Mouse (Mus musculus) urinary bladder, postnatal 14 days (tissue): ENCODE data around the gene Prpf3.
"Not testable (repeated sequence)": the region's sequence is repeated elsewhere in the genome, so short reads cannot be mapped to it uniquely, and the experiment has no call there.

ENCODE experiments used
- DNase-seq: peaks from one replicate; pipeline ENCODE4 v3.0.0; 2021; ENCODE audit warnings: low spot score

Prpf3 gene

DNA sequence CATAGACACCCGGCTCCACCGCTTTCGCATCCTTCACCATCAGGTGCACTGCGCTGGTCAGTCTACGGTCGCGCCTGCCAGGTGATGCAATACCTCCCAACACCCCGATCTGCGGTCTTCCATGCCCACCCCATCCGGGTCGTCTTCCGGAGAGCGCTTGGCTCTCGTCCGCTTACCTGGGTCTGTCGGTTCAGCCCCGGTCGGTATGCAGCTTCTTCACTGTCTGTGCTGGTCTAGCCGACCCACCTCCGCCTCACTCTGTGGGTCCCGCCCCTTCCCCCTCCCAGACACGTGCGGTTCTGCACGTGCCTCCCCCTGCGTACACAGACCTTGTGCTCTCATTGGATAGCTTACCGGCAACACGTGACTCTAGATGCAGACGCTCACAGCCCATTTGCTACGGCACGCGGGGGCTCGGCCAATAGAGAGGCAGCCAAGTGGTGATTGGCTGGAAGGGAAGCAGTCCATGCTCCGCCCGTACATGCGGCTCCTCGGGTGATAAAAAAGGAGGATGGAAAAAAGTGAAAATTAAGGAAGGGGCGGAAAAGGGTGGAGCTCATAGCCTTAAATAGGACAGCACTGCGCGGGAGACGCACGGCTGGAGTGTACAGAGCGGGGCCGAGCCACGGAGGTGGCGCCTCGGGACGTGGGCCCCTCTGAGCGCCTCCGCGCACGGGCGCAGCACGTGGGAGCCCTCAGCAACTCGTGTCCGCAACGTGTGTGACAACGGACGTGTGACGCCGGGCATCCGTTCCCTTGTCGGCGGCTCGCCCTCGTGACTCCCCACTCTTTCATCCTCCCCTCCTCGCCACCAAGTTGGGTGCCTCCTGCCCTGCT is 26.5 kb upstream of the Prpf3 start, which contains the start of gene Ciart:
Ciart (minus strand) TSS at position 273 of the 837 bp plus-strand sequence.
- DNase-seq: peak; percentile 94

DNA sequence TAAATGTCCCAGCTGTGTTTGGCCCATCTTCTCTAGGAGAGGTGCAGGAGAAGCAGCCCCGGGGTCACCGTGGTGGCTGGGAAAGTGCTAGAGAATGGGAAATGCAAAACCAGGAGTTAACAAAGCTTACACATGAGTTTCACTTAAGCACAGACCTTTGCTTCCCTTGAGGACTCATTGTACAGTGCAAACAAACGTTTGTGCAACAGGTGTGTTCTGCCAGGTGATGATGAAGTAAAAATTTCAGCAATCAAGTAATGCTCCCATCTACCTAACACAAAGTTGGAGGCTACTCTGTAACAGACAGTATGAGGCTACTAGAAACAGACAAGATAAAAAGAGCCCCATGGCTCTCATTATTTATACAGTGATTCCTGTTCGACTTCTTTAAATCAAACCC is 23.4 kb upstream of the Prpf3 start:
- no peak for DNase-seq

GRCm38 (mm10) chr3:95872048-95872447 is 16.4 kb upstream of the Prpf3 start:
- DNase-seq: no peak

GRCm38 (mm10) chr3:95871392-95871867 is 15.7 kb upstream of the Prpf3 start, which contains the start of gene Mrps21:
Gene Mrps21 (minus strand): TSS chr3:95871519.
- peak; percentile 87 for DNase-seq

- no peak for DNase-seq
These were observed 15.3 kb upstream of the Prpf3 start for GRCm38 (mm10) chr3:95870976-95871375.

DNA sequence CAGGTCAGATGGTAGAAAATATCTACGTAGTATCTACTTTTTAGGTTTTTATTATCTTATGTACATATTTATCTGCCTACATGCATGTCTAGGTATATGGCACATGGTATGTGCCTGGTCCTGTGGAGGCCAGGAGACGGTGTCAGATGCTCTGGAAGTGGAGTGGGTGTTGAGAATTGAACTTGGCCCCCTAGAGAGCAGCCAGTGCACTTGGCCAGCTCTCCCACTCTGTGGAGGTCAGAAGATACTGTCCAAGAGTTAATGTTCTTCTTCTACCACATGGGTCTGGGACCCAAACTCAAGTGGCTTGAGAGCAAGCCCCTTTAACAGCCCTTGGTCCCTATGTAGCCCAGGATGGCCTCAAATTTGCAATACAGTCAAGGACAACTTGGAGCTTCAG is 11.7 kb upstream of the Prpf3 start:
- DNase-seq: no peak

GRCm38 (mm10) chr3:95866071-95866470 is 10.4 kb upstream of the Prpf3 start:
- DNase-seq: no peak

- DNase-seq: no peak
These were observed 9.9 kb upstream of the Prpf3 start for GRCm38 (mm10) chr3:95865571-95865970.

DNA sequence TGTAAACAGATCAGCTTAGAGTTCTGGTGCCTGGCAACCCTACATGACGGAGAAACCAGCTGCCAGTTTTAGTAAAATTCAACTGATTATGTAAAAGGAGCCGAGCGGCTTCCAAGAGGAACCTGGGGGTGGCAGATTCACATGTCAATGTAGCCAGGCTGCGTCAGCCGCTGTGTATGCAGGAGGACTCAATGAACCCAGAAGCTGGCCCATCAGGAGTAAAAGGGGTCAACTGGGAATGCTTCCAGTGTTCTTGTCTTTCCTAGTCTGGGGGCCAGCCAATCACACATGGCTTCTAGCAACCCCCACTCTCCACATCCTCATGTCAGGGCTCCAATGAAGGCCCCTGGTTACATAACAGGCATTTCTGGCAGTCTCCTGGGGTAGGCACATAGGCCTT is 9.4 kb upstream of the Prpf3 start:
- DNase-seq: no peak

- no peak for DNase-seq
These were observed 7.9 kb upstream of the Prpf3 start for GRCm38 (mm10) chr3:95863578-95863977.

DNA sequence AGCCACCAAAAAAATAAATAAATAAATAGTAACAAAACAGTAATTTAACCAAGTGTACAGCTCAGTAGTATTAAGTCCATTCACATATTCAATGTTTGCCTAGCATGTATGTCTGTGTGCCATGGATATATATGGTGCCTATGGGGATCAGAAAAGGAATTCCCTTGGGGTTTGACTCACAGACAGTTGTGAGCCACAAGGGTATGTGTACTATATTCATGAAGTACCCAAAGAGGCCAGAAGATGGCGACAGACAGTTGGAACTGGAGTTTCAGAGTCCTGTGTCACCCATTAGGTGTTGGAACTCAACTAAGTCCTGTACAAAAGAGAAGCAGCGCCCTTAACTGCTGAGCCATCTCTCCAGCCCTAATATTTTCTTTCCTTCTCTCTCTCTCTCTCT is 6.1 kb upstream of the Prpf3 start:
- DNase-seq: peak; percentile 75

DNA sequence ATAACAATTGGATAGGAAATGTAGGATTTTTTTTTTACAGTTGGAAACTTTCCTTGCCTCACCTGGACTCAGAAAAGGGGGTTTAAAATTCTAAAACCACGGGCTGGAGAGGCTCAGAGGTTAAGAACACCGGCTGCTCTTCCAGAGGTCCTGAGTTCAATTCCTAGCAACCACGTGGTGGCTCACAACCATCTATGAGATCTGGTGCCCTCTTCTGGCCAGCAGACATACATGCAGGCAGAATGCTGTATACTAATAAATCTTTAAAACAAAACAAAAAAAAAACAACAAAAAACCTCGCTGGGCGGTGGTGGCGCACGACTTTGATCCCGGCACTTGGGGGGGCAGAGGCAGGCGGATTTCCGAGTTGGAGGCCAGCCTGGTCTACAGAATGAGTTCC is 5.5 kb upstream of the Prpf3 start:
- no peak for DNase-seq

- no peak for DNase-seq
These were observed 4.6 kb upstream of the Prpf3 start for GRCm38 (mm10) chr3:95860323-95860722.

- DNase-seq: not testable (repeated sequence)
These were observed 2.6 kb upstream of the Prpf3 start for GRCm38 (mm10) chr3:95858278-95858677.

DNA sequence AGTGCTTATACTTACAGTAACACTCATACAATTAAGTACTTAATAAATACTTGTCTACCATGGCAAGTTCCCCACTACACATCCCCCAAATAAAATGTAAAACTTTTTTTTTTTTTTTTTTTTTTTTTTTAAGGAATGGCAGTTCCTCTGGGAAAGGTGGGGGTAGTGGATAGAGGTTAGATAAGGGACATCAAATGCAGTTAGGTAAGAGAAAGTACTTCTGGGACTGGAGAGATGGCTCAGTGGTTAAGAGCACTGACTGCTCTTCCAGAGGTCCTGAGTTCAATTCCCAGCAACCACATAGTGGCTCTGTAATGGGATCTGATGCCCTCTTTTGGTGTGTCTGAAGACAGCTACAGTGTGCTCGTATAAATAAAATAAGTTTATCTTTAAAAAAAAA is 1.4 kb upstream of the Prpf3 start:
- DNase-seq: not testable (repeated sequence)

DNA sequence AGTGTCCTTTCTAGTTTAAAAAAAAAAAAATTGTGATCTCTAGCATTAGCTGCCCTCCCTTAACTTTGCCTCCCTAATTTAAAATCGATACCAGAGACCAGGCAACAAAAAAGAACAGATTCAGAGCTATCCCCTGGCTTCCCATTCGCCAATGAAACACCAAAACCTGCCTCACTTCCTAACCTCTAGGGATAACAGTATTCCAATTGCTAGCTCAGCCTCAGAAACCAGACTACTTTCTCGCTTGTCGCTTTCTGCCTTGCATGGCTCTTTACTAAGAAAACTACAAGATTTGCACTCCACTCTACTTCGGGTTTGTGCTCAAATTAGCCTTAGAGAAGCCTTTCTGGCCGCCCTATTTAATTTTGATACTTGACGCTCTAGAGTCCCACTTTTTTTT is 430 bp upstream of the Prpf3 start:
- DNase-seq: no peak

DNA sequence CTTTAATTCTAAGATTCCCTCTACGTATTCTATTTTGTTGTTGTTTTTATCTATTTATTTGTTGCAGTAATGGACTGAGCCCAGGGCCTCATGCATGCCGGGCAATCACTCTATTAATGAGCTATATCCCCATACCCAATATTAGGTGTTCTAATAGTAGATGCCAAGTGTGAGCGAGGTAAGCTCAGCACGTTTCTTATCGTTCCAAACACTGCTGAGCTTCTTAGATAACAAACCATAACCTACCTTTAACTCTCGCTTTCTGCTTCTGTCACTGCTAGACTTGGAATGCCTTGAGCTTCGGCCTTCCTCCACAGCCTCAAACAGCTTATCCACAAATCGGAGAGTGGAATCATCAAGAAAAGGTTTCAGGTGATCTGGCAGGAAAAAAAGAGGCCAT is 4.4 kb downstream of the Prpf3 start:
- DNase-seq: no peak

DNA sequence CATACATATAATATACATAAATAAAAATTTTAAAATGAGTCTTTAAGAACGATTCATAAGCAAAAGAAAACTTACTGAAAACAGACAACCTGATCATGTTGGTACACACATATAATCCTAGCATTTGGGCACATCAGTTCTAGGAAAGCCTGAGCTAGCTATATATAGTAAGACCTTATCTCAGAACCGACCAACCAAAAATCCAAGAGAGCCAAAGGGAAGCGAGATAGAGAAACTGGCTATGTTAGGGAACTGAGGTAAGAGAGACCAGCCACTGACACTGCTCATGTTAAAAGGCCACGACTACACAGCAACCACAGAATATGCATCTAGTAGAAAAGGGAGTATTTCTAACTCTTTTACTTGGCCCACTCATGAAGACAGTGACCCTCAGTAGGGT is 5.1 kb downstream of the Prpf3 start:
- no peak for DNase-seq

DNA sequence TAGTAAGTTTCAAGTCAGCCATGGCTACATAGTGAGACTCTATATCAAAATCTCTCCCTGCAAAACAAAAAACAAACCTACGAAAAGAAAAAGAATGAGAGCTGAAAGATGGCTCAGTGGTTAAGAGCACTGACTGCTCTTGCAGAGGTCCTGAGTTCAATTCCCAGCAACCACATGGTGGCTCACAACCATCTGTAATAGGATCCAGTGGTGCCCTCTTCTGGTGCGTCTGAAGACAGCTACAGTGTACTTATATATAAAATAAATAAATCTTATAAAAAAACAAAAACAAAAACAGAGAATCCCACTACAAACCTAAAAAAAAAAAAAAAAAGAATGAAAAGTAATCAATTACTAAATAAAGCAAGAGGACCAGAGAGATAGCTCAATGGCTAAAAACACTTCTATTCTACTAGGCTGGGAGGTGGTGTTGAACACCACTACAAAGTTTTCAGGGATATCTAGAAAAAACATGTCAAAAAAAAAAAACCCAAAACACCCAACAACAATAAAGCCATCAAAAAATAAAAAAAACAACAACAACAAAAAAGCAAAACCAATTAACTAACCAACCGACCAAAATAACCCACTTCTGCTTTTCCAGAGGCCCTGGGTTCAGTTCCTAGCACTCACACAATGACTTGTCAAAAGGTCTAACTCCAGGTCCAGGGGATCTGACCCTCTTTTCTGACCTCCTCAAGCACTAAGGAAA is 13.0 kb downstream of the Prpf3 start:
- DNase-seq: no peak

GRCm38 (mm10) chr3:95839250-95839649 is 16.4 kb downstream of the Prpf3 start:
- no peak for DNase-seq

- no peak for DNase-seq
These were observed 26.6 kb downstream of the Prpf3 start for GRCm38 (mm10) chr3:95829053-95829452.

GRCm38 (mm10) chr3:95826275-95826674 is 29.4 kb downstream of the Prpf3 start:
- no peak for DNase-seq
